Mouse (Mus musculus): ENCODE data around the gene P2rx1.

The P2rx1 gene

DNA sequence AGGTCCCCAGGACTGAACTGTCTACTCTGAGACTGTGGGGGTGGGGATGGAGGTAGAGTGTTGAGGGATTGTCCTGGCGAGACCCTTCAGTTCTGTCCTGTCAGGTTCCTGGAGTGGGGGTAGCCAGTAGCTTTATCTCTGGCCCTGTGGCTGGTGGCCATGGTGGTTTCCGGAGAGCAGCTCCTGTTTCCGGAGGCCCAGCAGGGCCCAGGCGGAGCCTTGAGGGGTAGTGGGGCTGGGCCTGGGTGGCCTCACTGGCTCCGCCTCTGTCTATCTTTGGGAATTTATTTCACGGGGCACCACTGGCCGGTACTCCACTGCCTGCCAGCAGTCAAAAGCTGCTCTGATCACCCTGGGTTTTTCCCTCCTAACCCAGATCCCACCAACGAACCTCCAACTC is at the start of gene P2rx1:
Gene P2rx1, plus strand, starts transcription at position 333 of the 400 bp plus-strand sequence.
- DNase-seq (ENCODE audit: low spot score) = no peak

GRCm38 (mm10) chr11:72951137-72952000 is 47.5 kb upstream of the P2rx1 start:
- DNase-seq (ENCODE audit: low spot score) = no peak

DNA sequence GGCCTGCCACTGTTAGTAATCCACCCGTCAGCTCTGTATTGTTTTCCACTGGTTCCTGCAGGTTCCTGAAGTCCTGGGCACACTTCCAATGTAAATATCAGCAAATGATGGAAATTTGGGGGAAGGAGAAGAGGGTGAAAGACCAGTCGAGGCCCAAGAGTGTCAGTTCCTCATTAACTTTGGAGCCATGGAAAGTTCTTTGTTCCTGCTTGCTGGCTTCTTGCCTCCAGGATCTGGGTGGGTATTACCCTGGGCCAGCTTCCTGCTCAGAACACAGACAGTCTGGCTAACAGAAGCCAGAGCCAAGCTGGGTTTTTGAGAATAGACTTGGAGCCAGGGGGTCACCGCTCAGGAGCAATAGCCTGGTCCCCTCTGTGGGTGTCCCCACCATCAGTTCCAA is 46.7 kb upstream of the P2rx1 start:
- no peak for DNase-seq (ENCODE audit: low spot score)

DNA sequence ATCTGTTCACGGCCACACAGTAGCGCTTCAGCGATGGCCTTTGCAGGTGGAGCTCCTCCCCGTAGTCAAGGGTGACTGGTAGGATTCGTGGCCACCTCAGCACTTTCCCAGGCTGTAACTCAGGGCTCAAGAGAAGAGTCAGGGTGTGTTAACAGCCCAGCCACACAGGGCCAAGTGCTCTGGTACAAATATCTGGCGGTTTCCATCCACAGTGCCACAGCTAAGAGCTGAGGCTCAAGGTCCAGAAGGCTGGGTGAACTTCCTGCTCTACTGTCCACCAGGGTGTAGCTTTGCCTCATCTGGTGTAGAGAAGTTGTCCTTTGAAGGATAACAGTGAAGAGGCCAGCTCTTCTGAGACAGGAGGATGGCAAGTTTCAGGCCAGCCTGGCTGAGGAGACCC is 46.2 kb upstream of the P2rx1 start:
- DNase-seq (ENCODE audit: low spot score) = no peak

GRCm38 (mm10) chr11:72953116-72953439 is 45.8 kb upstream of the P2rx1 start:
- no peak for DNase-seq (ENCODE audit: low spot score)

GRCm38 (mm10) chr11:72953440-72954151 is 45.3 kb upstream of the P2rx1 start:
- DNase-seq (ENCODE audit: low spot score) = no peak

GRCm38 (mm10) chr11:72954216-72954615 is 44.7 kb upstream of the P2rx1 start:
- DNase-seq (ENCODE audit: low spot score) = no peak

DNA sequence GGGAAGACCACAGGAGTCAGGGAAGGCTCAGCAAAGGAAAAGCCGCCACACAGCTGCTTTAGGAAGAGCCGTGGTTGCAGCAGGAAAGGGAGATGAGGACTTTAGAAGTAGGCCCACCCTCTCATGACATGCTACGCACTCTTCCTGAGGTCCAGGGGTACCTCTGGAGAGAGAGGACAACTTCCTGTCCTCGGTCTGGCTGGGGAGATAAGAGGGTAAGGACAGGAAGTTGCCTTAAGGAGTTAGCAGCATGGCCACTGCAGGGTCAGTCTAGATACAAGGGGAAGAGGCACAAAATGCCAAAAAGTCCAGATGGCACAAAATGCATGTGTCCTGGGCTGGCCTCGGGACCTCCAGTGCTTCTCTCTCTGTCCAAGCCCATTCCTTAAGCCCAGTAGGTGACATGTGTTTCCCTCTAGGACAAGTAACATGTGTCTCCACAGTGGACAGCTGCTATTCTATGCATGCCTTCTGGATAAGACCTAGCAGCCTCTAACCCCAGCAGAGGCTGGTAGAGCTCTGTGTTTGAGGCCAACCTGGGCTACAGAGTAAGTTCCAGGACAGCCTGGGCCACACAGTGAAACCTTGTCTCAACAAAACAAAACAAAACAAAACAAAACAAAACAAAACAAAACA is 43.4 kb upstream of the P2rx1 start:
- DNase-seq (ENCODE audit: low spot score) = no peak

- DNase-seq (ENCODE audit: low spot score) = no peak
These were observed 41.6 kb upstream of the P2rx1 start for GRCm38 (mm10) chr11:72957318-72957717.

- DNase-seq (ENCODE audit: low spot score) = no peak
These were observed 38.8 kb upstream of the P2rx1 start for GRCm38 (mm10) chr11:72959924-72960679.

DNA sequence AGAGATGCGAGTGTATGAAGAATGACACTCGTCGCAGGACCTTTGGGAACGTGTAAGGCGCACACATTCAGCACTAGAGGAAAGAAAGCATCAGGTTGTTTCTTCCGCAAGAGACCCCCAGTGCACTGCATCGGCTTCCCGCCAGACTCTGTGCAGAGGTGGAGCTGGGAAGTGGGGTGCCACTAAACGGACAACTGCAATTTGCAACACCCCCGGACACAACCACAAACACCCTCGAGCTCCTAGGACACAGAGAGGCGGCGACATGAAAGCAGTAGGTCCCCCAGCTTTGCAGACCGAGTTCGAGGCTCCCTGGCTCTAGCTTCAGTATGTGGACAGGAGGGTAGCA is 38.2 kb upstream of the P2rx1 start:
- DNase-seq (ENCODE audit: low spot score) = no peak

GRCm38 (mm10) chr11:72961072-72961980 is 37.6 kb upstream of the P2rx1 start, which contains the start of gene Atp2a3:
Gene Atp2a3 (plus strand): TSS chr11:72961169.
- DNase-seq (ENCODE audit: low spot score) = peak; percentile 16

- no peak for DNase-seq (ENCODE audit: low spot score)
These were observed 36.5 kb upstream of the P2rx1 start for GRCm38 (mm10) chr11:72962378-72962777.

DNA sequence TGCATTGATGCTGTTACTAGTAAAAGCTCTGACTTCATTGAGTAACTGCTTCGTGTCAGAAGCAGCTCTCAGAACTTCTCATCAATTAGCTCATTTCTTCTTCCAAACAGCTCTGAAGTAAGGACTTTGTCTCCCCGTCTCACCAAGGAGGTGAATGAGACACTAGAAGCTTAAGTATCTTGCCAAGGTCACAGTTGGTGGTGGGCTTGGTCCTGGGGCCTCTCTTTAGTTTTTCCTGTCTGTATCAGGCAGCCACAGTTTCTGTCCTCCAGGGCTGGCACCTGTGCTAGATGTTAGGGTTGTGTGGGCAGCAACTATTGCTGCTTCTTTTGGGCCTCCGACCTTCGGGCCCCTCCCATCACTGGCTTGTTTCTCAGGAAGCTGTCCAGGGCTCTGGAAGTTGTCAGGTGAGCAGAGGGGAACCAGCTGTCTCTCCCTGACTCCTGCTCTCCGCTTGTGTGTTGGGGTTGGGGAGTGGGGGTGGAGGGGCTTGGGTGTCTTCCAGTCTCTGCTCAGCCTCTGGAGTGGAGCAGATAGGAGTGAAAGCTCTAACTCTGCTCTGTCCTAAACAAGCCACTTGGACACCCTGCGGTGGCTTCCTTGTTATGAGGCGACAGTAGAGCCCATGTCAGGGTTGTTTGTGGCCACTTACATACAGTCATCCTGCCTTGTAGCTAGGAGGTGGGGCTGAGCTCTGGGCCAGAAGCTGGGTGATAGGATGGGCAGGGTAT is 35.7 kb upstream of the P2rx1 start:
- no peak for DNase-seq (ENCODE audit: low spot score)

GRCm38 (mm10) chr11:72963789-72964294 is 35.1 kb upstream of the P2rx1 start:
- DNase-seq (ENCODE audit: low spot score) = no peak

GRCm38 (mm10) chr11:72974995-72975503 is 23.9 kb upstream of the P2rx1 start:
- no peak for DNase-seq (ENCODE audit: low spot score)

DNA sequence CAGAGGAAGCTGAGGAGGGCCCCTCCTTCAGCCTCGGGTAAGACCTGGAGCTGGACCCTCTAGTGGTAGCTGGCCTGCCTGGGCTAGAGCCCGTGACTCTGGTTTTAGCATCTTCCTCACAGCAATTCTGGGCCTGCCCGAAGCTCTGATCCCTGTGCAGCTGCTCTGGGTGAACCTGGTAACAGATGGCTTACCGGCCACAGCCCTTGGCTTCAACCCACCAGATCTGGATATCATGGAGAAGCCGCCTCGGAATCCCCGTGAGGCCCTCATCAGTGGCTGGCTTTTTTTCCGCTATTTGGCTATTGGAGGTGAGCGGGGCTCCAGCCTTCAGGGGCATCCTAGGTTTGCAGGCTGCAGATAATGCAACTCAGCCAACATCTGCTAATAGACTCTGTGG is 16.4 kb upstream of the P2rx1 start:
- DNase-seq (ENCODE audit: low spot score) = no peak

DNA sequence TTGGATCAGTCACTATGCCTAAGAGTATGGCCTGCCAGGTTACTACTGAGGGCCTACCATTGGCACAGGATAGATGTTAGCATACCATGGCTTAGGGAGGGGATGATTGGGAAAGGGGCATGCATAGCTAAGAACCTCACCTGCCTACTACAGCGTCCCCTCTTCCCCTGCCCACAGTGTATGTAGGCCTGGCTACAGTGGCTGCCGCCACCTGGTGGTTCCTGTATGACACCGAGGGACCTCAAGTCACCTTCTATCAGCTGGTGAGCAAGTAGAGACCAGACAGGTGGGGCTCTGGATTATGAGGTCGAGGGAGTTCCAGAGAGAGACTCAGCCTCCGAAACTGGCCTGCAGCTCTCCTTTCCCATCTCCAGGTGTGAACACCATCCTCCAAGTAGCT is 15.6 kb upstream of the P2rx1 start:
- DNase-seq (ENCODE audit: low spot score) = no peak

GRCm38 (mm10) chr11:72986745-72987144 is 12.2 kb upstream of the P2rx1 start:
- DNase-seq (ENCODE audit: low spot score) = no peak

DNA sequence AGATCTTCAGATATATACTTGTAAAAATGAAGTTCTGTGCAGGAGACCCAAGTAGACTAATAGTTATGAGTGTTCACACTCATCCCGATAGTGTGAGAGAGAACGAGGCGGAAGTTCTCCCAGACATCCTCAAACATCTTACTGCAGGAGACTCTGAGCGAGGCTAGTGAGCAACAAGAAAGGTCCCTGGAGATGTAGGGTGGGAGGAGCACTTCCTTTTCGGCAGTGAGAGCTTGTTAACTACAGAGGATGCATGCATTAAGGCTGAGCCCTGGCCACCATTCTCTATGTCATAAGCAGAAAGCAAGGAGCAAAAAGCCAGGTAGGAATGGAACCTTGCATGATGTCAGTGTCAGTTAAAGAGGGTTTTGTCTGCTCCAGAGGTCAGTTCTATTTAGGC is 11.7 kb upstream of the P2rx1 start:
- DNase-seq (ENCODE audit: low spot score) = no peak

Data from retina, embryonic 14.5 days (tissue).